Mouse (Mus musculus) hindbrain, embryonic 14.5 days (tissue): ENCODE measurements around the gene Kat2b. TPM values are rescaled to one million over a fixed set of nuclear protein-coding genes. Genes with fewer than 3 reads are reported as not detected.

Experiments used
- ATAC-seq: fragments of 200-750 bp; cut with Nextera tagmentation; 2 replicates; pipeline ENCODE4 v1.8.0; 2017; ENCODE audit warnings: moderate number of reproducible peaks, mild to moderate bottlenecking, moderate TSS enrichment, moderate library complexity; ENCODE audit not compliant: low FRiP score
- DNase-seq: peaks from one replicate; pipeline ENCODE4 v3.0.0-alpha.2; 2015; ENCODE audit warnings: low spot score
- H3K27ac ChIP-seq: fragments of 300-500 bp; sonication (generic); 2 replicates; pipeline ENCODE4 v1.5.1; 2014; ENCODE audit warnings: mild to moderate bottlenecking, moderate library complexity
- H3K27me3 ChIP-seq: fragments of 300-500 bp; sonication (generic); 2 replicates; pipeline ENCODE4 v1.6.1; 2014; ENCODE audit warnings: mild to moderate bottlenecking, low read length, mixed read lengths; ENCODE audit not compliant: control insufficient read depth, insufficient read depth
- H3K36me3 ChIP-seq: fragments of 300-500 bp; sonication (generic); replicated peaks from 2 replicates; pipeline ENCODE4 v1.6.1; 2014; ENCODE audit not compliant: control insufficient read depth, insufficient read depth
- H3K4me1 ChIP-seq: fragments of 300-500 bp; sonication (generic); replicated peaks from 2 replicates; pipeline ENCODE4 v1.6.1; 2014; ENCODE audit warnings: antibody characterized with exemption, low read length, mixed read lengths; ENCODE audit not compliant: control insufficient read depth, insufficient read depth
- H3K4me2 ChIP-seq: fragments of 300-500 bp; sonication (generic); replicated peaks from 2 replicates; pipeline ENCODE4 v1.6.1; 2014; ENCODE audit warnings: mild to moderate bottlenecking, moderate library complexity
- H3K4me3 ChIP-seq: fragments of 300-500 bp; sonication (generic); replicated peaks from 2 replicates; pipeline ENCODE4 v1.5.1; 2014; ENCODE audit warnings: mild to moderate bottlenecking, low read length
- H3K9ac ChIP-seq: fragments of 300-500 bp; sonication (generic); 2 replicates; pipeline ENCODE4 v1.6.1; 2014
- H3K9me3 ChIP-seq: fragments of 300-500 bp; sonication (generic); 2 replicates; pipeline ENCODE4 v1.6.1; 2016; ENCODE audit warnings: low read length; ENCODE audit not compliant: control insufficient read depth
- WGBS: fragments of 180-500 bp; shearing (Covaris S2); extraction: QIAGEN DNeasy Blood & Tissue Kit; methylation state at CpG from one replicate; pipeline ENCODE4 v1.1.7; 2014; 5-methylcytosine and 5-hydroxymethylcytosine counted together
- polyA plus RNA-seq: library from polyadenylated mRNA; unstranded; fragments of >200 nt; fragmentation: Nextera tagmentation; extraction: Ambion mirVana; gene quantifications from 2 replicates; pipeline ENCODE4 v1.2.1, GENCODE M21; 2014

Kat2b gene
- polyA plus RNA-seq, 1 experiment from 2014 or later: 8.5 TPM

- no peak overlapping the region for H3K4me3 ChIP-seq
- H3K27me3 ChIP-seq: no peaks in the 10 kb centered on the region
- H3K4me2 ChIP-seq: no peak overlapping the region
- no peak overlapping the region for H3K9ac ChIP-seq
- 0 out of 2 replicates have a peak, but pooled peaks have one; percentile 43 for ATAC-seq
- no peaks in the 10 kb centered on the region for H3K9me3 ChIP-seq
- H3K27ac ChIP-seq: no peak overlapping the region
- H3K4me1 ChIP-seq: no peaks in the 10 kb centered on the region
- 38% methylated on average over 8 of the region's 8 CpGs for WGBS
- no peaks in the 10 kb centered on the region for H3K36me3 ChIP-seq
- no peak for DNase-seq
Measured at GRCm38 (mm10) chr17:53551306-53552299, 15.1 kb upstream of the Kat2b start.

GRCm38 (mm10) chr17:53554088-53554487 is 12.6 kb upstream of the Kat2b start:
- no peaks in the 10 kb centered on the region for H3K4me1 ChIP-seq
- H3K9me3 ChIP-seq: no peaks in the 10 kb centered on the region
- no peak for DNase-seq
- H3K27ac ChIP-seq: no peak overlapping the region
- H3K4me3 ChIP-seq: no peak overlapping the region
- H3K27me3 ChIP-seq: no peaks in the 10 kb centered on the region
- WGBS: 72% methylated on average over 4 of the region's 4 CpGs
- no peaks in the 10 kb centered on the region for H3K36me3 ChIP-seq
- no peak overlapping the region for H3K4me2 ChIP-seq
- no peak for ATAC-seq
- no peak overlapping the region for H3K9ac ChIP-seq

- Histone ChIP-seq H3K36me3 (no peaks in the 10 kb centered on the region), H3K4me2 (no peak overlapping the region), H3K27ac (no peak overlapping the region), H3K4me3 (no peak overlapping the region), H3K9me3 (no peaks in the 10 kb centered on the region), H3K9ac (no peak overlapping the region), H3K4me1 (no peaks in the 10 kb centered on the region), H3K27me3 (no peaks in the 10 kb centered on the region)
- DNase-seq (no peak), ATAC-seq (no peak)
- WGBS: 86% methylated on average over 3 of the region's 3 CpGs
Measured at GRCm38 (mm10) chr17:53554813-53555212, 11.8 kb upstream of the Kat2b start.

GRCm38 (mm10) chr17:53557443-53557842 is 9.2 kb upstream of the Kat2b start:
- H3K4me2 ChIP-seq: no peak overlapping the region
- no peaks in the 10 kb centered on the region for H3K27me3 ChIP-seq
- WGBS: 52% methylated on average over 3 of the region's 3 CpGs
- H3K4me3 ChIP-seq: no peak overlapping the region
- H3K9me3 ChIP-seq: no peaks in the 10 kb centered on the region
- no peak for ATAC-seq
- no peak for DNase-seq
- no peaks in the 10 kb centered on the region for H3K36me3 ChIP-seq
- no peak overlapping the region for H3K9ac ChIP-seq
- H3K27ac ChIP-seq: no peak overlapping the region
- no peaks in the 10 kb centered on the region for H3K4me1 ChIP-seq

GRCm38 (mm10) chr17:53559646-53560045 is 7.0 kb upstream of the Kat2b start:
- no peaks in the 10 kb centered on the region for H3K4me1 ChIP-seq
- no peak overlapping the region for H3K27ac ChIP-seq
- no peaks in the 10 kb centered on the region for H3K9me3 ChIP-seq
- H3K4me2 ChIP-seq: no peak overlapping the region
- H3K36me3 ChIP-seq: no peaks in the 10 kb centered on the region
- no peak for DNase-seq
- no peak overlapping the region for H3K4me3 ChIP-seq
- no peaks in the 10 kb centered on the region for H3K27me3 ChIP-seq
- 91% methylated on average over 5 of the region's 5 CpGs for WGBS
- ATAC-seq: no peak
- H3K9ac ChIP-seq: no peak overlapping the region

GRCm38 (mm10) chr17:53561458-53562029 is 5.1 kb upstream of the Kat2b start:
- H3K36me3 ChIP-seq: no peaks in the 10 kb centered on the region
- H3K4me1 ChIP-seq: 0 out of 2 replicates have a peak, but pooled peaks cover 7% of the 10 kb centered on the region
- ATAC-seq (no peak), DNase-seq (no peak)
- H3K9me3 ChIP-seq: no peaks in the 10 kb centered on the region
- no peak overlapping the region for H3K27ac ChIP-seq
- 75% methylated on average over 4 of the region's 4 CpGs for WGBS
- H3K9ac ChIP-seq: no peak overlapping the region
- H3K27me3 ChIP-seq: no peaks in the 10 kb centered on the region
- no peak overlapping the region for H3K4me2 ChIP-seq
- no peak overlapping the region for H3K4me3 ChIP-seq

- 96% methylated on average over 4 of the region's 4 CpGs for WGBS
- ATAC-seq (no peak), DNase-seq (no peak)
- Histone ChIP-seq H3K4me2 (no peak overlapping the region), H3K4me3 (no peak overlapping the region), H3K9ac (no peak overlapping the region), H3K36me3 (no peaks in the 10 kb centered on the region), H3K9me3 (no peaks in the 10 kb centered on the region), H3K27ac (no peak overlapping the region), H3K4me1 (peaks cover 22% of the 10 kb centered on the region), H3K27me3 (no peaks in the 10 kb centered on the region)
Measured at GRCm38 (mm10) chr17:53564837-53565236, 1.8 kb upstream of the Kat2b start.

GRCm38 (mm10) chr17:53566919-53567345 is 271 bp downstream of the Kat2b start:
- Histone ChIP-seq H3K4me3 (peak overlapping the region; percentile 94), H3K4me2 (peak overlapping the region; percentile 84), H3K36me3 (no peaks in the 10 kb centered on the region), H3K4me1 (peaks cover 29% of the 10 kb centered on the region), H3K9me3 (no peaks in the 10 kb centered on the region), H3K27me3 (no peaks in the 10 kb centered on the region), H3K27ac (peak overlapping the region; percentile 96), H3K9ac (peak overlapping the region; percentile 95)
- under 1% methylated on average over 28 of the region's 51 CpGs for WGBS
- DNase-seq (peak; percentile 61), ATAC-seq (peak; percentile 60)

- no peaks in the 10 kb centered on the region for H3K36me3 ChIP-seq
- peak overlapping the region; percentile 96 for H3K27ac ChIP-seq
- DNase-seq (peak; percentile 57), ATAC-seq (peak; percentile 76)
- no peaks in the 10 kb centered on the region for H3K9me3 ChIP-seq
- H3K4me3 ChIP-seq: peak overlapping the region; percentile 94
- peaks cover 29% of the 10 kb centered on the region for H3K4me1 ChIP-seq
- H3K4me2 ChIP-seq: peak overlapping the region; percentile 84
- under 1% methylated on average over 58 of the region's 67 CpGs for WGBS
- no peaks in the 10 kb centered on the region for H3K27me3 ChIP-seq
- peak overlapping the region; percentile 95 for H3K9ac ChIP-seq
Measured at GRCm38 (mm10) chr17:53567346-53568101, 863 bp downstream of the Kat2b start.
